Mouse (Mus musculus) heart, embryonic 10.5 days (tissue): ENCODE data around the gene Ttc21a. TPM values are rescaled to one million over a fixed set of nuclear protein-coding genes. Genes with fewer than 3 reads are reported as not detected.
"Not testable (repeated sequence)": the region's sequence is repeated elsewhere in the genome, so short reads cannot be mapped to it uniquely, and the experiment has no call there.

Experiments
- DNase-seq: peaks from one replicate; pipeline ENCODE4 v3.0.0-alpha.2; 2017; ENCODE audit warnings: low spot score
- H3K27ac ChIP-seq: fragments of 300-500 bp; sonication (generic); 2 replicates; pipeline ENCODE4 v1.5.1; 2016; ENCODE audit warnings: mild to moderate bottlenecking
- H3K27me3 ChIP-seq: fragments of 300-500 bp; sonication (generic); 2 replicates; pipeline ENCODE4 v1.6.1; 2016; ENCODE audit warnings: mild to moderate bottlenecking; ENCODE audit not compliant: poor library complexity, insufficient read depth, severe bottlenecking
- H3K36me3 ChIP-seq: fragments of 300-500 bp; sonication (generic); 2 replicates; pipeline ENCODE4 v1.6.1; 2016; ENCODE audit warnings: mild to moderate bottlenecking, moderate library complexity
- H3K4me1 ChIP-seq: fragments of 300-500 bp; sonication (generic); 2 replicates; pipeline ENCODE4 v1.6.1; 2016; ENCODE audit warnings: mild to moderate bottlenecking
- H3K4me3 ChIP-seq: fragments of 300-500 bp; sonication (generic); 2 replicates; pipeline ENCODE4 v1.5.1; 2016; ENCODE audit warnings: mild to moderate bottlenecking, moderate library complexity
- H3K9me3 ChIP-seq: fragments of 300-500 bp; sonication (generic); 2 replicates; pipeline ENCODE4 v1.6.1; 2016; ENCODE audit warnings: mild to moderate bottlenecking, moderate library complexity
- WGBS: fragments of 180-500 bp; shearing (Covaris S2); methylation state at CpG from one replicate; pipeline ENCODE4 v1.1.7; 2016; 5-methylcytosine and 5-hydroxymethylcytosine counted together
- polyA plus RNA-seq: library from polyadenylated mRNA; unstranded; fragments of >200 nt; fragmentation: Nextera tagmentation; extraction: Ambion mirVana; gene quantifications from 2 replicates; pipeline ENCODE4 v1.2.1, GENCODE M21; 2016

Gene Ttc21a
- polyA plus RNA-seq, 1 experiment from 2014 or later = 0.28 TPM

GRCm38 (mm10) chr9:120012161-120012560 lies 74.8 kb downstream of the Ttc21a start:
- H3K4me1 ChIP-seq = peaks cover 49% of the 10 kb centered on the region
- not testable (repeated sequence) for H3K27me3 ChIP-seq, H3K27ac ChIP-seq, DNase-seq, H3K9me3 ChIP-seq, H3K4me3 ChIP-seq
- 76% methylated on average over 6 of the region's 6 CpGs for WGBS
- peaks cover 50% of the 10 kb centered on the region for H3K36me3 ChIP-seq

- 78% methylated on average over 5 of the region's 5 CpGs for WGBS
- peaks cover 51% of the 10 kb centered on the region for H3K4me1 ChIP-seq
- DNase-seq = no peak
- no peaks in the 10 kb centered on the region for H3K9me3 ChIP-seq
- no peaks in the 10 kb centered on the region for H3K27me3 ChIP-seq
- peaks cover 56% of the 10 kb centered on the region for H3K36me3 ChIP-seq
- H3K27ac ChIP-seq = 0 out of 2 replicates have a peak overlapping the region, but pooled peaks have one; percentile 13
- no peak overlapping the region for H3K4me3 ChIP-seq
These were observed 75.4 kb downstream of the Ttc21a start for GRCm38 (mm10) chr9:120012781-120013180.

- no peaks in the 10 kb centered on the region for H3K9me3 ChIP-seq
- 68% methylated on average over 11 of the region's 11 CpGs for WGBS
- H3K27me3 ChIP-seq = no peaks in the 10 kb centered on the region
- no peak overlapping the region for H3K27ac ChIP-seq
- H3K4me1 ChIP-seq = peaks cover 51% of the 10 kb centered on the region
- H3K4me3 ChIP-seq = no peak overlapping the region
- peaks cover 62% of the 10 kb centered on the region for H3K36me3 ChIP-seq
- DNase-seq = no peak
These were observed 75.9 kb downstream of the Ttc21a start for GRCm38 (mm10) chr9:120013251-120013820.

GRCm38 (mm10) chr9:120014828-120015227 lies 77.4 kb downstream of the Ttc21a start:
- 59% methylated on average over 6 of the region's 6 CpGs for WGBS
- H3K36me3 ChIP-seq = peaks cover 77% of the 10 kb centered on the region

DNA sequence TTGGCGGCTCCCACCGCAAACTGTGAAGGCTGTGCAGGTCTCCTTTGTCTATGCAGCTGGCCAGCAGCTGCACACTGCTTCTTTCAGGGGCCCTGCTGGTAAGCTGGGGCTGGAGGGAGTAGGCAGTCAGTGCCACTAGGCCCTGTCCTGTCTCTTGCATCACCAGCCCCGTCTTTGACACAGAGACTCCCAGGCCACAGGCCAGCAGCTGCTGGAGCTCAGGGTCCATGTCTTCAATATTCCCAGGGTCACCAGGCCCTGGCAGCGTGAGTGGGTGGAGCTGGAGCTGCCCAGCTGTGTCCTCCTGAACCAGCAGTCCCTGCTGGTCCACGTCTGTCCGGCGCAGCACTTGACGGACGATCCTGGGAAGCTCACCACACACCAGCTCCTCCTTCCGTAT lies 79.5 kb downstream of the Ttc21a start:
- Histone ChIP-seq H3K36me3 (peaks cover 78% of the 10 kb centered on the region), H3K4me1 (peaks cover 57% of the 10 kb centered on the region), H3K27ac (no peak overlapping the region), H3K9me3 (no peaks in the 10 kb centered on the region), H3K27me3 (no peaks in the 10 kb centered on the region), H3K4me3 (no peak overlapping the region)
- DNase-seq = no peak
- 73% methylated on average over 10 of the region's 10 CpGs for WGBS

More at GRCm38 (mm10) chr9:120014828-120015227, 77.4 kb downstream of the Ttc21a start:
- peak overlapping the region; percentile 47 for H3K27ac ChIP-seq
- no peak for DNase-seq
- no peak overlapping the region for H3K4me3 ChIP-seq
- no peaks in the 10 kb centered on the region for H3K9me3 ChIP-seq
- H3K27me3 ChIP-seq = no peaks in the 10 kb centered on the region
- peaks cover 60% of the 10 kb centered on the region for H3K4me1 ChIP-seq

Other genes with a start within 250 kb of the Ttc21a start
- gene Scn10a, start 218.3 kb upstream of the Ttc21a start, polyA plus RNA-seq = 0.63 and 1.00 TPM in 2 replicates
- 0.05 and 0.06 TPM in 2 replicates for gene Scn11a, start 112.2 kb upstream of the Ttc21a start, polyA plus RNA-seq
- 49.8 and 53.2 TPM in 2 replicates for gene Wdr48, start 42.7 kb upstream of the Ttc21a start, polyA plus RNA-seq
- 26.5 and 26.8 TPM in 2 replicates for gene Gorasp1, start within 50 bp of the Ttc21a start, polyA plus RNA-seq
- 7.5 and 8.0 TPM in 2 replicates for gene Csrnp1, start 47.1 kb downstream of the Ttc21a start, polyA plus RNA-seq
- 41.1 and 90.1 TPM in 2 replicates for gene Xirp1, start 86.0 kb downstream of the Ttc21a start, polyA plus RNA-seq
- gene Cx3cr1, start 132.3 kb downstream of the Ttc21a start, polyA plus RNA-seq = 1.1 and 4.1 TPM in 2 replicates
- gene Ccr8, start 154.5 kb downstream of the Ttc21a start, polyA plus RNA-seq = not detected in 2 replicates
- 39.8 and 42.1 TPM in 2 replicates for gene Slc25a38, start 172.8 kb downstream of the Ttc21a start, polyA plus RNA-seq
- 1,047 and 1,189 TPM in 2 replicates for gene Rpsa, start 190.1 kb downstream of the Ttc21a start, polyA plus RNA-seq
- gene Mobp, start 212.1 kb downstream of the Ttc21a start, polyA plus RNA-seq = not detected in 2 replicates